Mouse (Mus musculus): ENCODE results near the gene Six1.

GRCm38 (mm10) chr12:73088500-73088899, 34.8 kb upstream of the Six1 start:
- no peak for TF ChIP-seq HCFC1 (IDR thresholded peaks at IDR 0.05; ENCODE audit: borderline replicate concordance, insufficient read depth, low read length)
- TF ChIP-seq CHD2 (IDR thresholded peaks at IDR 0.05; ENCODE audit: low read depth, low read length): no peak
- TF ChIP-seq ZC3H11A (IDR thresholded peaks at IDR 0.05; ENCODE audit: borderline replicate concordance, low read depth, low read length): no peak
- TF ChIP-seq MAFK (IDR thresholded peaks at IDR 0.05; ENCODE audit: insufficient read depth, low read depth, low read length): no peak
- TF ChIP-seq ZNF384 (IDR thresholded peaks at IDR 0.05; ENCODE audit: low read depth, low read length): no peak

Measured in ES-E14 (cell line).